Mouse (Mus musculus) liver, embryonic 16.5 days (tissue): ENCODE measurements around the gene Birc5. TPM values are rescaled to one million over a fixed set of nuclear protein-coding genes. Genes with fewer than 3 reads are reported as not detected.

Source experiments
- ATAC-seq: fragments of 200-750 bp; cut with Nextera tagmentation; 2 replicates; pipeline ENCODE4 v1.8.0; 2017; ENCODE audit warnings: low read depth, mild to moderate bottlenecking, moderate number of reproducible peaks, moderate library complexity
- H3K27ac ChIP-seq: fragments of 300-500 bp; sonication (generic); 2 replicates; pipeline ENCODE4 v1.5.1; 2014; ENCODE audit warnings: mild to moderate bottlenecking, low read length
- H3K27me3 ChIP-seq: fragments of 300-500 bp; sonication (generic); 2 replicates; pipeline ENCODE4 v1.6.1; 2014; ENCODE audit warnings: low read depth, low read length, mixed read lengths; ENCODE audit not compliant: control insufficient read depth, insufficient read depth
- H3K36me3 ChIP-seq: fragments of 300-500 bp; sonication (generic); 2 replicates; pipeline ENCODE4 v1.6.1; 2014; ENCODE audit warnings: mild to moderate bottlenecking; ENCODE audit not compliant: control insufficient read depth, insufficient read depth
- H3K4me1 ChIP-seq: fragments of 300-500 bp; sonication (generic); 2 replicates; pipeline ENCODE4 v1.6.1; 2014; ENCODE audit warnings: low read depth, low read length, mixed read lengths; ENCODE audit not compliant: control insufficient read depth
- H3K4me2 ChIP-seq: fragments of 300-500 bp; sonication (generic); 2 replicates; pipeline ENCODE4 v1.6.1; 2014; ENCODE audit warnings: low read depth, low read length, mixed read lengths
- H3K4me3 ChIP-seq: fragments of 300-500 bp; sonication (generic); 2 replicates; pipeline ENCODE4 v1.5.1; 2014; ENCODE audit warnings: low read depth, mild to moderate bottlenecking, low read length
- H3K9ac ChIP-seq: fragments of 300-500 bp; sonication (generic); 2 replicates; pipeline ENCODE4 v1.6.1; 2014; ENCODE audit warnings: low read depth, low read length
- H3K9me3 ChIP-seq: fragments of 300-500 bp; sonication (generic); replicated peaks from 2 replicates; pipeline ENCODE4 v1.6.1; 2016; ENCODE audit warnings: low read length; ENCODE audit not compliant: control insufficient read depth
- WGBS: fragments of 180-500 bp; shearing (Covaris S2); extraction: QIAGEN DNeasy Blood & Tissue Kit; methylation state at CpG from one replicate; pipeline ENCODE4 v1.1.7; 2014; ENCODE audit not compliant: insufficient replicate concordance; 5-methylcytosine and 5-hydroxymethylcytosine counted together
- polyA plus RNA-seq: library from polyadenylated mRNA; unstranded; fragments of >200 nt; fragmentation: Nextera tagmentation; extraction: Ambion mirVana; gene quantifications from 2 replicates; pipeline ENCODE4 v1.2.1, GENCODE M21; 2015

Gene Birc5
- polyA plus RNA-seq: 298 and 327 TPM in 2 replicates

- H3K27me3 ChIP-seq: no peaks in the 10 kb centered on the region
- peak within 1 kb of the TSS; percentile 95 for H3K27ac ChIP-seq
- peak within 1 kb of the TSS; percentile 91 for H3K9ac ChIP-seq
- peaks cover 41% of the 10 kb centered on the region for H3K4me1 ChIP-seq
- H3K4me3 ChIP-seq: peak within 1 kb of the TSS; percentile 87
- peaks cover 29% of the 10 kb centered on the region for H3K36me3 ChIP-seq
- H3K9me3 ChIP-seq: no peaks in the 10 kb centered on the region
- under 1% methylated on average over 51 of the region's 51 CpGs for WGBS
- peak within 1 kb of the TSS; percentile 98 for H3K4me2 ChIP-seq
- ATAC-seq: peak; percentile 87
Measured at GRCm38 (mm10) chr11:117848985-117849671, at the start of gene Birc5. Gene Birc5, plus strand, starts transcription at chr11:117849251.

GRCm38 (mm10) chr11:117800038-117800437, 49.0 kb upstream of the Birc5 start:
- peak overlapping the region; percentile 98 for H3K27ac ChIP-seq
- H3K9ac ChIP-seq: peak overlapping the region; percentile 92
- H3K4me1 ChIP-seq: peaks cover 58% of the 10 kb centered on the region
- no peak for ATAC-seq
- 83% methylated on average over 7 of the region's 7 CpGs for WGBS
- peak overlapping the region; percentile 85 for H3K4me3 ChIP-seq
- no peaks in the 10 kb centered on the region for H3K27me3 ChIP-seq
- peaks cover 23% of the 10 kb centered on the region for H3K36me3 ChIP-seq
- H3K9me3 ChIP-seq: no peaks in the 10 kb centered on the region
- peak overlapping the region; percentile 71 for H3K4me2 ChIP-seq

GRCm38 (mm10) chr11:117801650-117802049, 47.4 kb upstream of the Birc5 start:
- no peaks in the 10 kb centered on the region for H3K27me3 ChIP-seq
- H3K27ac ChIP-seq: 0 out of 2 replicates have a peak overlapping the region, but pooled peaks have one; percentile 43
- peak overlapping the region; percentile 85 for H3K4me3 ChIP-seq
- H3K4me2 ChIP-seq: peak overlapping the region; percentile 71
- no peak for ATAC-seq
- H3K9ac ChIP-seq: peak overlapping the region; percentile 60
- H3K4me1 ChIP-seq: peaks cover 47% of the 10 kb centered on the region
- peaks cover 34% of the 10 kb centered on the region for H3K36me3 ChIP-seq
- 84% methylated on average over 7 of the region's 7 CpGs for WGBS
- no peaks in the 10 kb centered on the region for H3K9me3 ChIP-seq

- 90% methylated on average over 3 of the region's 3 CpGs for WGBS
- Histone ChIP-seq H3K9me3 (no peaks in the 10 kb centered on the region), H3K9ac (peak overlapping the region; percentile 13), H3K4me1 (peaks cover 42% of the 10 kb centered on the region), H3K27me3 (no peaks in the 10 kb centered on the region), H3K36me3 (peaks cover 43% of the 10 kb centered on the region), H3K27ac (0 out of 2 replicates have a peak overlapping the region, but pooled peaks have one; percentile 23), H3K4me3 (peak overlapping the region; percentile 23), H3K4me2 (peak overlapping the region; percentile 71)
- no peak for ATAC-seq
Measured at GRCm38 (mm10) chr11:117803166-117803688, 45.8 kb upstream of the Birc5 start.

GRCm38 (mm10) chr11:117806781-117807180, 42.3 kb upstream of the Birc5 start:
- Histone ChIP-seq H3K4me2 (no peak overlapping the region), H3K9me3 (no peaks in the 10 kb centered on the region), H3K27me3 (no peaks in the 10 kb centered on the region), H3K4me3 (no peak overlapping the region), H3K36me3 (peaks cover 41% of the 10 kb centered on the region), H3K4me1 (peaks cover 39% of the 10 kb centered on the region), H3K9ac (no peak overlapping the region), H3K27ac (no peak overlapping the region)
- no peak for ATAC-seq
- 93% methylated on average over 6 of the region's 6 CpGs for WGBS

- Histone ChIP-seq H3K9me3 (no peaks in the 10 kb centered on the region), H3K4me2 (peak within 1 kb of the TSS; percentile 92), H3K27ac (peak within 1 kb of the TSS; percentile 83), H3K4me1 (peaks cover 39% of the 10 kb centered on the region), H3K27me3 (no peaks in the 10 kb centered on the region), H3K9ac (peak within 1 kb of the TSS; percentile 92), H3K36me3 (peaks cover 49% of the 10 kb centered on the region), H3K4me3 (peak within 1 kb of the TSS; percentile 84)
- under 1% methylated on average over 75 of the region's 75 CpGs for WGBS
- ATAC-seq: peak; percentile 78
Measured at GRCm38 (mm10) chr11:117809407-117810311, 39.4 kb upstream of the Birc5 start, which contains the start of the genes Gm20708 and Syngr2. Gene Gm20708, plus strand, starts transcription at chr11:117809668. Gene Syngr2, plus strand, starts transcription at chr11:117809668.

GRCm38 (mm10) chr11:117810401-117811046, 38.5 kb upstream of the Birc5 start:
- Histone ChIP-seq H3K9me3 (no peaks in the 10 kb centered on the region), H3K27ac (peak overlapping the region; percentile 83), H3K4me2 (peak overlapping the region; percentile 92), H3K9ac (peak overlapping the region; percentile 92), H3K4me1 (peaks cover 43% of the 10 kb centered on the region), H3K36me3 (peaks cover 55% of the 10 kb centered on the region), H3K27me3 (no peaks in the 10 kb centered on the region), H3K4me3 (peak overlapping the region; percentile 84)
- WGBS: under 1% methylated on average over 21 of the region's 21 CpGs
- ATAC-seq: peak; percentile 70

- Histone ChIP-seq H3K27ac (peak overlapping the region; percentile 62), H3K4me1 (peaks cover 39% of the 10 kb centered on the region), H3K36me3 (peaks cover 63% of the 10 kb centered on the region)
Measured at GRCm38 (mm10) chr11:117813867-117814266, 35.2 kb upstream of the Birc5 start.

More at GRCm38 (mm10) chr11:117813867-117814266, 35.2 kb upstream of the Birc5 start:
- ATAC-seq: no peak
- no peaks in the 10 kb centered on the region for H3K27me3 ChIP-seq
- 53% methylated on average over 5 of the region's 5 CpGs for WGBS
- no peak overlapping the region for H3K4me2 ChIP-seq
- 0 out of 2 replicates have a peak overlapping the region, but pooled peaks have one; percentile 27 for H3K9ac ChIP-seq
- H3K9me3 ChIP-seq: no peaks in the 10 kb centered on the region
- no peak overlapping the region for H3K4me3 ChIP-seq
